Mouse (Mus musculus) limb, embryonic 14.5 days (tissue): ENCODE measurements at regions not wholly inside any gene's neighbourhood (a gene's known extent, or its start where the extent isn't known, plus 50 kb on each side); places are given as distances from the start of the nearest gene placed in this dataset.

Source experiments
- ATAC-seq: fragments of 200-750 bp; cut with Nextera tagmentation; 2 replicates; pipeline ENCODE4 v1.8.0; 2017; ENCODE audit warnings: low read depth, moderate number of reproducible peaks, moderate TSS enrichment; ENCODE audit not compliant: low FRiP score
- DNase-seq: peaks from one replicate; pipeline ENCODE4 v3.0.0-alpha.2; 2015; ENCODE audit warnings: low spot score
- H3K27ac ChIP-seq: fragments of 300-500 bp; sonication (generic); replicated peaks from 2 replicates; pipeline ENCODE4 v1.5.1; 2014; ENCODE audit warnings: low read depth, mild to moderate bottlenecking, low read length, moderate library complexity, mixed read lengths
- H3K27me3 ChIP-seq: fragments of 300-500 bp; sonication (generic); 2 replicates; pipeline ENCODE4 v1.6.1; 2014; ENCODE audit warnings: low read length, mixed read lengths; ENCODE audit not compliant: control insufficient read depth, insufficient read depth
- H3K36me3 ChIP-seq: fragments of 300-500 bp; sonication (generic); 2 replicates; pipeline ENCODE4 v1.6.1; 2014; ENCODE audit warnings: mild to moderate bottlenecking, low read length, moderate library complexity, mixed read lengths; ENCODE audit not compliant: control insufficient read depth, insufficient read depth
- H3K4me1 ChIP-seq: fragments of 300-500 bp; sonication (generic); 2 replicates; pipeline ENCODE4 v1.6.1; 2014; ENCODE audit warnings: antibody characterized with exemption, low read length, mixed read lengths; ENCODE audit not compliant: control insufficient read depth, insufficient read depth
- H3K4me2 ChIP-seq: fragments of 300-500 bp; sonication (generic); replicated peaks from 2 replicates; pipeline ENCODE4 v1.6.1; 2014; ENCODE audit warnings: low read depth, mild to moderate bottlenecking, low read length, moderate library complexity; ENCODE audit not compliant: severe bottlenecking
- H3K4me3 ChIP-seq: fragments of 300-500 bp; sonication (generic); replicated peaks from 2 replicates; pipeline ENCODE4 v1.5.1; 2014; ENCODE audit warnings: low read length
- H3K9ac ChIP-seq: fragments of 300-500 bp; sonication (generic); 2 replicates; pipeline ENCODE4 v1.6.1; 2014; ENCODE audit warnings: mild to moderate bottlenecking, low read depth, low read length, moderate library complexity; ENCODE audit not compliant: severe bottlenecking
- H3K9me3 ChIP-seq: fragments of 300-500 bp; sonication (generic); 2 replicates; pipeline ENCODE4 v1.6.1; 2016; ENCODE audit warnings: low read length; ENCODE audit not compliant: control insufficient read depth
- POLR2A ChIP-seq: fragments of 200-500 bp; IDR thresholded peaks from 2 replicates; pipeline ENCODE4 v1.8.0; 2012; ENCODE audit warnings: inconsistent platforms, mild to moderate bottlenecking, moderate library complexity, borderline replicate concordance; ENCODE audit not compliant: insufficient read depth, insufficient read length; ENCODE audit errors: extremely low read depth
- WGBS: fragments of 180-500 bp; shearing (Covaris S2); extraction: QIAGEN DNeasy Blood & Tissue Kit; methylation state at CpG from one replicate; pipeline ENCODE4 v1.1.7; 2014; 5-methylcytosine and 5-hydroxymethylcytosine counted together

- no peak for TF ChIP-seq POLR2A
- DNase-seq (no peak), ATAC-seq (peak; percentile 41; the same call in 1 of the 2 replicates)
- H3K9me3 ChIP-seq, result no peaks in the 10 kb centered on the region
- WGBS, result 46% methylated on average over 2 of the region's 2 CpGs
- H3K9ac ChIP-seq, result no peak overlapping the region
- peaks cover 4% of the 10 kb centered on the region for H3K4me1 ChIP-seq
- H3K4me2 ChIP-seq, result no peak overlapping the region
- no peak overlapping the region for H3K27ac ChIP-seq
- no peaks in the 10 kb centered on the region for H3K36me3 ChIP-seq
- no peak overlapping the region for H3K4me3 ChIP-seq
- H3K27me3 ChIP-seq, result 0 out of 2 replicates have a peak, but pooled peaks cover 2% of the 10 kb centered on the region
Measured at GRCm38 (mm10) chr15:63218393-63219060, 626.5 kb downstream of the Gsdmc2 start.

- ATAC-seq, result no peak
Measured at GRCm38 (mm10) chr15:63205150-63205549, 639.8 kb downstream of the Gsdmc2 start.

GRCm38 (mm10) chr15:63195031-63195430, 649.9 kb downstream of the Gsdmc2 start:
- ATAC-seq, result no peak
- Histone ChIP-seq H3K36me3 (no peaks in the 10 kb centered on the region), H3K4me1 (peaks cover 6% of the 10 kb centered on the region), H3K9ac (no peak overlapping the region), H3K27ac (no peak overlapping the region), H3K9me3 (no peaks in the 10 kb centered on the region), H3K27me3 (no peaks in the 10 kb centered on the region), H3K4me3 (no peak overlapping the region), H3K4me2 (no peak overlapping the region)
- no peak for DNase-seq
- WGBS, result 45% methylated on average over 2 of the region's 2 CpGs
- no peak for TF ChIP-seq POLR2A

More at GRCm38 (mm10) chr15:63205150-63205549, 639.8 kb downstream of the Gsdmc2 start:
- TF ChIP-seq POLR2A, result no peak
- Histone ChIP-seq H3K4me3 (no peak overlapping the region), H3K36me3 (no peaks in the 10 kb centered on the region), H3K4me2 (no peak overlapping the region), H3K4me1 (no peaks in the 10 kb centered on the region), H3K27me3 (no peaks in the 10 kb centered on the region), H3K9ac (no peak overlapping the region), H3K27ac (no peak overlapping the region), H3K9me3 (no peaks in the 10 kb centered on the region)
- WGBS, result 100% methylated on average over 1 of the region's 1 CpGs
- DNase-seq, result no peak

- Histone ChIP-seq H3K4me2 (no peak overlapping the region), H3K27me3 (no peaks in the 10 kb centered on the region), H3K27ac (no peak overlapping the region), H3K9ac (no peak overlapping the region), H3K4me3 (no peak overlapping the region), H3K9me3 (no peaks in the 10 kb centered on the region), H3K36me3 (no peaks in the 10 kb centered on the region), H3K4me1 (peaks cover 12% of the 10 kb centered on the region)
- ATAC-seq, result no peak
- 0% methylated on average over 1 of the region's 1 CpGs for WGBS
- no peak for DNase-seq
- TF ChIP-seq POLR2A, result no peak
Measured at GRCm38 (mm10) chr15:63194492-63194797, 650.5 kb downstream of the Gsdmc2 start.

- Histone ChIP-seq H3K4me1 (peaks cover 12% of the 10 kb centered on the region), H3K27me3 (no peaks in the 10 kb centered on the region), H3K9me3 (no peaks in the 10 kb centered on the region), H3K4me3 (no peak overlapping the region), H3K4me2 (no peak overlapping the region), H3K9ac (no peak overlapping the region), H3K27ac (no peak overlapping the region), H3K36me3 (no peaks in the 10 kb centered on the region)
- DNase-seq, result no peak
- TF ChIP-seq POLR2A, result no peak
- WGBS, result 62% methylated on average over 2 of the region's 2 CpGs
- ATAC-seq, result no peak
Measured at GRCm38 (mm10) chr15:63193617-63194491, 651.1 kb downstream of the Gsdmc2 start.
